Mouse (Mus musculus) CH12F3 (cell line): Measurements from ENCODE around the gene A130010J15Rik.

Experiments
- in situ Hi-C: fragments of 300-500 bp; cut with MboI; formaldehyde crosslinking; loops from 2 replicates; pipeline ENCODE4 v1.14.3; 2020; ENCODE audit warnings: low sequenced_read_pairs

The A130010J15Rik gene

GRCm38 (mm10) chr1:193198312-193198711 lies 30.5 kb downstream of the A130010J15Rik start:
- in situ Hi-C loops = no loop called here

DNA sequence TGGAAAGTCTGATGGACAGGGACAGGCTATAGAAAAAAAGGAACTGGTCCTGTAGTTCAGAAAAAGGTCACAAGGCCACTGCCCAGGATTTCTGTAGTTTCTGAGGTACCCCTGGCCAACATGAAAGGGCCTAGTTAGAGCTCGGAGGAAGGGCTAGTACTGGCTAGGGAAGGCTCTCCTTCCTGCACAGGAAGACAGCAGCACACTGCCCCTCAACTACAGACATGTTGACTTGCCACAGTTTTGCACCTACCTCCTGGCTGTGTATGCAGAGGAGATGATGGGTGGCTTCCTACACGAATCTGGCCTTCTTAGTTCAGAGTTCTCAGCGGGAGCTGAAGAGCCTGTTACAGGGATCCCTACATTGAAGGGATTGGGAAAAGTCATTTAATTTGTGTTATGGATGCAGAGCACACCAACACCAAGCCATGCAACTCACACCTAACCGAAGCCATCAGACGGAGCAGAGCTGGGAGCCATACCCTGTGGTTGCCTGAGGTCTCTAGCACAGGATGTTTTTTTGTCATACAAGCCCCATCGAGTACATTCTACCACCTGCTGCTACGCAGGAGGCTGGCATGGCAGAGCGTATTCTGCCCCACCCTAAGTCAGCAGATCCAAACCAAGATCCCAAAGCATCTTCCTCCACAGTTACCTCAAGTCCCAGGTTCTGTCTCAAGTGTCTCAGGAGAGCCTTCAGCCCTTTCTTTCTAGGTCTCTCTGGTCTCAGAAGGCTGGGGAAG lies 33.0 kb downstream of the A130010J15Rik start:
- in situ Hi-C loops = no loop called here

DNA sequence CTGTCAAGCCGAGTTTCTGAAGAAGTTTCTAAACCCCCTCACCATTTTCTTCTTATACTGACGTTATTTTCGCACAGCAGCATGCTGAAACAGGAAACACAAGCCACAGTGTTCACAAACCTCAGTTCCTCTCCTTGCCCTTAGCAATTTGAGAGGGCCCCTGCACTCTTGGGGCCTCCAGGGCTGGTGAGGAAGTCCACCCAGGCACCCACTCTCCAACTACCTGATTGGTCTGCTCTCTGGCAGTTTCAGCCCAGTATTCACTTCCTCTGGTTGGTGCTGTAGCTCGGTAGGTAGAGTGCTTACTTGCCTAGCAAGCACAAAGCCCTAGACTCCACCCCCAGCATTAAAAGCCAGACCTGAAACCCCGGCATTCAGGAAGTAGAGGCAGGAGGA lies 33.5 kb downstream of the A130010J15Rik start, which contains the start of gene Traf3ip3:
Gene Traf3ip3 (minus strand): TSS at position 321 of the 396 bp plus-strand sequence.
- in situ Hi-C loops = no loop called here

GRCm38 (mm10) chr1:193203821-193204220 lies 36.0 kb downstream of the A130010J15Rik start:
- in situ Hi-C loops = no loop called here

GRCm38 (mm10) chr1:193205431-193205830 lies 37.6 kb downstream of the A130010J15Rik start:
- in situ Hi-C loops = no loop called here

DNA sequence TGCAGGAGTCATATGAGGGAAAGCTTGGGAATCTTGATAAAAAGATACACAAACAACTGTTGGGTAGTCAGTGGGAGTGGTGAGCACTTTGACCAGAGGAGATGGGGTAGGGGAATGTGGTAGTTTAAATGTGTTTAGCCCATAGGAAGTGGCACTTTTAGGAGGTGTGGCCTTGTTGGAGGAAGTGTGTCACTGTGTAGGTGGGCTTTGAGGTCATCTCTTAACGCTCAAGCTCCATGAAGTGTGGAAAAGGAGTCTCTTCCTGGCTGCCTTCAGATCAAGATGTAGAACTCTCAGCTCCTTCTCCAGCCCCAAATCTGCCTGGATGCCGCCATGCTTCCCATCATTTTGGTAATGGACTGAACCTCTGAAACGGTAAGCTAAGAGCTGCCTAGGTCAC lies 39.7 kb downstream of the A130010J15Rik start, which contains the start of gene Lamb3:
Gene Lamb3 (plus strand): TSS at position 197 of the 400 bp plus-strand sequence.
- in situ Hi-C loops = no loop called here

- in situ Hi-C loops = no loop called here
Observed at GRCm38 (mm10) chr1:193208178-193208577, 40.3 kb downstream of the A130010J15Rik start.

DNA sequence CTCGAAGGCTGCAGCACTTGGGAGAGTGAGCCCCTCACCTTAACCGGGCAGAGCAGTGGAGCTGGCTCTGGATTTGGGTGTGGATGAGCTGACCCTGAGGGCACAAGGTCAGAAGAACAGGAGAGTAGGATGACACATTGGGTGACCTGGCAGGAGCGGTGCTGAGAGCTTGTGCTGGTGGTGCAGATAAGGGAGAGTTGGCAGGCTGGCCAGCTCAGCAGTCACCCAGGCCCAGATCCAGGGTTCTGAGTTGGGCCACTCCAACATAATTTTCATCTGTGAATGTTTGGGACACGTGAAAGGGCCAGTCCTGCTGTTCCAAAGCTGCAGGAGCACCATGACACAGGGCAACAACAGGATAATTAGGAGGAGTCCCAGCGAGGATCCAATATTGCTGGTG lies 43.5 kb downstream of the A130010J15Rik start:
- in situ Hi-C loops = no loop called here

DNA sequence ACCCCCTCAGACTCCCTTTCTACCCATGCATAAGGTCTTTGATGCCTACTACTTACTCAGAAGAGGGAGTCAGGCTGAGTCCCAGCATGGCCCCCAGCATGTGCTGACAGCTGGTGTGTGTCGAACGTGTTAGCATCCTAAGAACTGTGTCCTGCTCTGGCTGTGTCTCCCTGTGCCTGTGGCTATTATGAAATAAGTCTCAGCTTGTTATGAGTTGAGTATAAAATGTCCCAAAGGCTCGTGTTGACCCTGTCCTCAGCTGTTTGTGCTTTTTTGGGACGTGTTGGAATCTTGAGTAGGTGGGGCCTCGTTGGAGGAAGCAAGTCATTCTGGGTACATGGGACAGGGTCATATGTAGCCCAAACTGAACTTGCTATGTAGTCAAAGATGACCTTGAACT lies 46.2 kb downstream of the A130010J15Rik start:
- in situ Hi-C loops = no loop called here

- in situ Hi-C loops = no loop called here
Observed at GRCm38 (mm10) chr1:193216000-193216399, 48.2 kb downstream of the A130010J15Rik start.

- in situ Hi-C loops = no loop called here
Observed at GRCm38 (mm10) chr1:193220408-193220807, 52.6 kb downstream of the A130010J15Rik start.

GRCm38 (mm10) chr1:193225531-193225930 lies 57.7 kb downstream of the A130010J15Rik start:
- in situ Hi-C loops = no loop called here

DNA sequence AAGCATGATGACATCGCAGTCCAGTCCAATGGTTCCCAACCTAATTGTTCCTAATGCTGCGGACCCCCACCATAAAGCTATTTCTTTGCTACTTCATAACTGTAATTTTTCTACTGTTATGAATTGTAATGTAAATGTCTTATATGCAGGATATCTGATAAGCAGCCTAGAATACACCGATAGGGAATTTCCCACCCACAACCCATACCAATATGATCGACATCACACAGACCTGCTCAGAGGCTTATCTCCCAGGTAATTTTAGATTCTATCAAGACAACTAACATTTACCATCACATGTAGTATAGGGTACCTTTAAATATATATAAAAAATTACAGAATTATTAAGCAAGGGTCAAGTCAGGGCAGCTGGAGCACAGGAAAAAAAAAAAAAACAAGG lies 58.3 kb downstream of the A130010J15Rik start:
- in situ Hi-C loops = no loop called here

DNA sequence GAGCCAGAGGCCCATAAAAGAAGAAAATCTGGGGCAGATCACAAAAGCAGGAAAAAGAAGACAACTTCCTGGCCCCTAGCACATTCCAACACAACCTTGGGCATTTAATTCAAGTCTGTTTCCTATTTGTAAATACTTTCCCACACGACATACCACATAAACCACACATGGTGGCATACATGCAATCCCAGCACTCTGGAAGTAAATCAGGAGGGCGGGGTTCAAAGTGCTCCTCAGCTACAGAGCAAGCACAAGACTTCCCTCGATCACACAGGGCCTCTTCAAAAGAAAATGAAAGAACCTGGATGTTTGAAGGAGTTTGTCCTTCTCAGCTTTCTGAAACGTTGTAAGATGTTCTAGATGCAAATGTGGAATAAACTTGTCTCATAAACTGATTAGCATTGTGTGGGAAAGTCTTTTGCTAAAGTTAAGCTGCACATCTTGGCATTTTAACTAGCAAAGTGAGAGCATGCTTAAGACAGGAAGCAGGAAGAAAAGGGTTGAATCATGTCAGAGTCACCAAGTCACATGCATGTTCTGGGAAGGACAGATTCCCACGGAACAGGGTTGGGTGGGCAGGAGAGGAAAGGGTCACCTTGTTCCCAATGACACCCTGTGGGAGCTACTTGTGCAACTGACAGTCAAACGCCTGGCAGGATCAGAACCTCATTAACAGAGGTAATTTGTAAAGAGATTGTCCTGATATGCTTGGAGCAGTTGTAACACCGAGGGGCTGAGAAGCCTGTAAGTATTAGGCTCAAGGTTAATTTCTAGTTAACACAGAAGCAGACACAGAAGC lies 59.1 kb downstream of the A130010J15Rik start:
- in situ Hi-C loops = no loop called here
